Mouse (Mus musculus) embryonic fibroblast, embryonic 13.5 days (primary cell): ENCODE data around the gene Stxbp3.

ENCODE experiments used
- CTCF ChIP-seq: IDR thresholded peaks from 2 replicates; pipeline ENCODE4 v1.5.1; 2011; ENCODE audit warnings: mild to moderate bottlenecking, control low read depth, low read length, moderate library complexity, borderline replicate concordance; ENCODE audit not compliant: insufficient read depth
- POLR2A ChIP-seq: IDR thresholded peaks from 2 replicates; pipeline ENCODE4 v1.6.1; 2011; ENCODE audit warnings: low read depth, mild to moderate bottlenecking, control low read depth, low read length, moderate library complexity

- TF ChIP-seq CTCF (no peak), POLR2A (no peak)
Measured at GRCm38 (mm10) chr3:108850506-108850905, 10.2 kb upstream of the Stxbp3 start.
